Mouse (Mus musculus) forebrain, embryonic 11.5 days (tissue): ENCODE results near the gene Olfr543. TPM values are rescaled to one million over a fixed set of nuclear protein-coding genes. Genes with fewer than 3 reads are reported as not detected.

Source experiments
- ATAC-seq: fragments of 200-750 bp; cut with Nextera tagmentation; replicated peaks from 2 replicates; pipeline ENCODE4 v1.8.0; 2017; ENCODE audit warnings: moderate TSS enrichment; ENCODE audit not compliant: low FRiP score
- DNase-seq: peaks from one replicate; pipeline ENCODE4 v3.0.0-alpha.2; 2017; ENCODE audit warnings: low spot score
- H3K27ac ChIP-seq: fragments of 300-500 bp; sonication (generic); 2 replicates; pipeline ENCODE4 v1.5.1; 2014; ENCODE audit warnings: low read depth, low read length
- H3K27me3 ChIP-seq: fragments of 300-500 bp; sonication (generic); 2 replicates; pipeline ENCODE4 v1.6.1; 2014; ENCODE audit warnings: mild to moderate bottlenecking, low read length, mixed read lengths; ENCODE audit not compliant: control insufficient read depth, insufficient read depth
- H3K36me3 ChIP-seq: fragments of 300-500 bp; sonication (generic); 2 replicates; pipeline ENCODE4 v1.6.1; 2014; ENCODE audit warnings: mild to moderate bottlenecking, low read length, moderate library complexity, mixed read lengths; ENCODE audit not compliant: control insufficient read depth, insufficient read depth
- H3K4me1 ChIP-seq: fragments of 300-500 bp; sonication (generic); replicated peaks from 2 replicates; pipeline ENCODE4 v1.6.1; 2014; ENCODE audit warnings: low read length, mixed read lengths; ENCODE audit not compliant: control insufficient read depth, insufficient read depth
- H3K4me2 ChIP-seq: fragments of 300-500 bp; sonication (generic); 2 replicates; pipeline ENCODE4 v1.6.1; 2014; ENCODE audit warnings: low read depth, mild to moderate bottlenecking, low read length, moderate library complexity, mixed read lengths; ENCODE audit not compliant: severe bottlenecking
- H3K4me3 ChIP-seq: fragments of 300-500 bp; sonication (generic); 2 replicates; pipeline ENCODE4 v1.5.1; 2014; ENCODE audit warnings: low read depth, low read length
- H3K9ac ChIP-seq: fragments of 300-500 bp; sonication (generic); 2 replicates; pipeline ENCODE4 v1.6.1; 2014; ENCODE audit warnings: low read length
- H3K9me3 ChIP-seq: fragments of 300-500 bp; sonication (generic); 2 replicates; pipeline ENCODE4 v1.6.1; 2016; ENCODE audit warnings: low read length, mixed read lengths; ENCODE audit not compliant: control insufficient read depth
- WGBS: fragments of 180-500 bp; shearing (Covaris S2); extraction: QIAGEN DNeasy Blood & Tissue Kit; methylation state at CpG from one replicate; pipeline ENCODE4 v1.1.7; 2014; 5-methylcytosine and 5-hydroxymethylcytosine counted together
- polyA plus RNA-seq: library from polyadenylated mRNA; unstranded; fragments of >200 nt; fragmentation: Nextera tagmentation; extraction: Ambion mirVana; gene quantifications from 2 replicates; pipeline ENCODE4 v1.2.1, GENCODE M21; 2014

The Olfr543 gene
- polyA plus RNA-seq, 1 experiment from 2014 or later, result 1.5 TPM

- no peaks in the 10 kb centered on the region for H3K27me3 ChIP-seq
- no peak overlapping the region for H3K27ac ChIP-seq
- ATAC-seq (no peak), DNase-seq (peak; percentile 16)
- 85% methylated on average over 5 of the region's 5 CpGs for WGBS
- no peaks in the 10 kb centered on the region for H3K9me3 ChIP-seq
- no peak overlapping the region for H3K4me2 ChIP-seq
- H3K9ac ChIP-seq, result no peak overlapping the region
- H3K36me3 ChIP-seq, result peaks cover 26% of the 10 kb centered on the region
- H3K4me3 ChIP-seq, result no peak overlapping the region
- H3K4me1 ChIP-seq, result no peaks in the 10 kb centered on the region
Measured at GRCm38 (mm10) chr7:102458618-102459380, 22.7 kb downstream of the Olfr543 start.

- H3K27ac ChIP-seq, result no peak overlapping the region
- H3K9ac ChIP-seq, result no peak overlapping the region
- H3K27me3 ChIP-seq, result no peaks in the 10 kb centered on the region
- ATAC-seq (no peak), DNase-seq (peak; percentile 17)
- peaks cover 4% of the 10 kb centered on the region for H3K4me1 ChIP-seq
- H3K4me3 ChIP-seq, result no peak overlapping the region
- H3K4me2 ChIP-seq, result no peak overlapping the region
- no peaks in the 10 kb centered on the region for H3K9me3 ChIP-seq
- 92% methylated on average over 9 of the region's 9 CpGs for WGBS
- peaks cover 21% of the 10 kb centered on the region for H3K36me3 ChIP-seq
Measured at GRCm38 (mm10) chr7:102446438-102446837, 35.0 kb downstream of the Olfr543 start.

GRCm38 (mm10) chr7:102444301-102444700, 37.2 kb downstream of the Olfr543 start:
- 82% methylated on average over 2 of the region's 2 CpGs for WGBS
- no peaks in the 10 kb centered on the region for H3K9me3 ChIP-seq
- H3K27me3 ChIP-seq, result no peaks in the 10 kb centered on the region
- no peak overlapping the region for H3K27ac ChIP-seq
- no peak overlapping the region for H3K9ac ChIP-seq
- DNase-seq, result peak; percentile 18
- peak overlapping the region; percentile 8; the same call in 1 of the 2 replicates for H3K4me2 ChIP-seq
- H3K4me1 ChIP-seq, result peaks cover 4% of the 10 kb centered on the region
- H3K4me3 ChIP-seq, result no peak overlapping the region
- ATAC-seq, result no peak
- peaks cover 16% of the 10 kb centered on the region for H3K36me3 ChIP-seq

GRCm38 (mm10) chr7:102442432-102442831, 39.0 kb downstream of the Olfr543 start:
- peak overlapping the region; percentile 59 for H3K4me2 ChIP-seq
- peak overlapping the region; percentile 67 for H3K4me3 ChIP-seq
- H3K9ac ChIP-seq, result peak overlapping the region; percentile 79
- no peaks in the 10 kb centered on the region for H3K9me3 ChIP-seq
- H3K27me3 ChIP-seq, result no peaks in the 10 kb centered on the region
- 2% methylated on average over 4 of the region's 4 CpGs for WGBS
- peak overlapping the region; percentile 76 for H3K27ac ChIP-seq
- peaks cover 4% of the 10 kb centered on the region for H3K4me1 ChIP-seq
- H3K36me3 ChIP-seq, result peaks cover 12% of the 10 kb centered on the region
- ATAC-seq (no peak; the same call in 1 of the 2 replicates), DNase-seq (peak; percentile 3)

- peaks cover 11% of the 10 kb centered on the region for H3K36me3 ChIP-seq
- no peaks in the 10 kb centered on the region for H3K9me3 ChIP-seq
- H3K4me2 ChIP-seq, result peak within 1 kb of the TSS; percentile 59
- peak within 1 kb of the TSS; percentile 76 for H3K27ac ChIP-seq
- H3K4me3 ChIP-seq, result peak within 1 kb of the TSS; percentile 67
- H3K4me1 ChIP-seq, result peaks cover 4% of the 10 kb centered on the region
- DNase-seq, result peak; percentile 96
- no peaks in the 10 kb centered on the region for H3K27me3 ChIP-seq
- peak; percentile 98 for ATAC-seq
- WGBS, result under 1% methylated on average over 39 of the region's 56 CpGs
- peak within 1 kb of the TSS; percentile 79 for H3K9ac ChIP-seq
Measured at GRCm38 (mm10) chr7:102441657-102442391, 39.7 kb downstream of the Olfr543 start, which contains the start of gene Rrm1. Gene Rrm1 (plus strand): TSS chr7:102441695.

- Histone ChIP-seq H3K4me3 (peak overlapping the region; percentile 67), H3K4me2 (no peak overlapping the region), H3K4me1 (peaks cover 4% of the 10 kb centered on the region), H3K36me3 (peaks cover 3% of the 10 kb centered on the region; the same call in 1 of the 2 replicates), H3K9ac (no peak overlapping the region), H3K27me3 (no peaks in the 10 kb centered on the region), H3K9me3 (no peaks in the 10 kb centered on the region), H3K27ac (no peak overlapping the region; the same call in 1 of the 2 replicates)
- DNase-seq (peak; percentile 50), ATAC-seq (peak; percentile 2; the same call in 1 of the 2 replicates)
- 55% methylated on average over 15 of the region's 15 CpGs for WGBS
Measured at GRCm38 (mm10) chr7:102440822-102441656, 40.4 kb downstream of the Olfr543 start.

- whole genome bisulfite sequencing, result 85% methylated on average over 2 of the region's 2 CpGs
- H3K27ac ChIP-seq, result no peak overlapping the region
- H3K9ac ChIP-seq, result no peak overlapping the region
- peak; percentile 21 for DNase-seq
- no peak for ATAC-seq
- H3K27me3 ChIP-seq, result no peaks in the 10 kb centered on the region
- H3K4me2 ChIP-seq, result no peak overlapping the region
- no peaks in the 10 kb centered on the region for H3K4me1 ChIP-seq
- no peak overlapping the region for H3K4me3 ChIP-seq
- no peaks in the 10 kb centered on the region for H3K36me3 ChIP-seq
- no peaks in the 10 kb centered on the region for H3K9me3 ChIP-seq
Measured at GRCm38 (mm10) chr7:102434344-102434743, 47.1 kb downstream of the Olfr543 start.
